Mouse (Mus musculus): ENCODE measurements around the gene Foxr1.

GRCm38 (mm10) chr9:44483041-44483509 lies 42.1 kb upstream of the Foxr1 start:
- TF ChIP-seq CTCF (IDR thresholded peaks at IDR 0.05; ENCODE audit: control insufficient read depth, insufficient read depth, insufficient read length) (no peak), CEBPB (IDR thresholded peaks at IDR 0.05; ENCODE audit: low read depth) (no peak), USF1 (IDR thresholded peaks at IDR 0.05; ENCODE audit: low read depth) (no peak)
